Mouse (Mus musculus) ES-E14 (cell line): ENCODE measurements at regions not wholly inside any gene's neighbourhood (a gene's known extent, or its start where the extent isn't known, plus 50 kb on each side); places are given as distances from the start of the nearest gene placed in this dataset.

Source experiments
- DNase-seq: peaks from one replicate; pipeline ENCODE4 v3.0.0-alpha.2; 2013; ENCODE audit warnings: low read depth, low spot score
- H3K27ac ChIP-seq: 2 replicates; pipeline ENCODE4 v1.5.1; 2012; ENCODE audit warnings: low read depth, mild to moderate bottlenecking, low read length, moderate library complexity, mixed read lengths; ENCODE audit not compliant: poor library complexity, insufficient read depth, severe bottlenecking
- H3K36me3 ChIP-seq: 2 replicates; pipeline ENCODE4 v1.6.1; 2012; ENCODE audit warnings: mild to moderate bottlenecking, low read length, moderate library complexity, mixed read lengths; ENCODE audit not compliant: control insufficient read depth, poor library complexity, insufficient read depth, severe bottlenecking
- H3K4me1 ChIP-seq, 2 experiments: fragments of 150-350 bp in 1 of 2; sonication (generic) in 1 of 2; 2 replicates each; pipeline ENCODE4 v1.6.1; 2012; ENCODE audit warnings: low read length in 2 of 2, mild to moderate bottlenecking in 1 of 2, mixed read lengths in 1 of 2; ENCODE audit not compliant: control insufficient read depth in 2 of 2, insufficient read depth in 2 of 2, poor library complexity in 1 of 2
- H3K4me3 ChIP-seq, 2 experiments: fragments of 150-350 bp in 1 of 2; sonication (generic) in 1 of 2; 2 replicates each; pipeline ENCODE4 v1.5.1; 2012; ENCODE audit warnings: low read length in 2 of 2, low read depth in 1 of 2, mild to moderate bottlenecking in 1 of 2, mixed read lengths in 1 of 2; ENCODE audit not compliant: insufficient read depth in 1 of 2, poor library complexity in 1 of 2, severe bottlenecking in 1 of 2
- H3K9ac ChIP-seq: 2 replicates; pipeline ENCODE4 v1.6.1; 2012; ENCODE audit warnings: low read depth, mild to moderate bottlenecking, low read length, mixed read lengths; ENCODE audit not compliant: poor library complexity, insufficient read depth, severe bottlenecking
- H3K9me3 ChIP-seq: fragments of 150-350 bp; sonication (generic); 2 replicates; pipeline ENCODE4 v1.6.1; 2012; ENCODE audit warnings: low read depth, mild to moderate bottlenecking, low read length; ENCODE audit not compliant: control insufficient read depth, insufficient read depth
- CHD2 ChIP-seq: IDR thresholded peaks from 2 replicates; pipeline ENCODE4 v1.6.1; 2014; ENCODE audit warnings: mild to moderate bottlenecking, low read depth, low read length, inconsistent platforms
- HCFC1 ChIP-seq: IDR thresholded peaks from 2 replicates; pipeline ENCODE4 v1.6.1; 2012; ENCODE audit warnings: low read length, inconsistent platforms, borderline replicate concordance; ENCODE audit not compliant: insufficient read depth
- MAFK ChIP-seq: IDR thresholded peaks from 2 replicates; pipeline ENCODE4 v1.6.1; 2014; ENCODE audit warnings: mild to moderate bottlenecking, low read depth, low read length, inconsistent platforms; ENCODE audit not compliant: insufficient read depth
- ZC3H11A ChIP-seq: IDR thresholded peaks from 2 replicates; pipeline ENCODE4 v1.6.1; 2012; ENCODE audit warnings: low read depth, mild to moderate bottlenecking, inconsistent platforms, low read length, borderline replicate concordance
- ZNF384 ChIP-seq: IDR thresholded peaks from 2 replicates; pipeline ENCODE4 v1.6.1; 2012; ENCODE audit warnings: low read depth, low read length, inconsistent platforms
- in situ Hi-C, 2 experiments: fragments of 600-800 bp; cut with MboI; formaldehyde crosslinking; loops; one replicate each; pipeline ENCODE4 v1.15.1; 2025; ENCODE audit warnings: low sequenced_read_pairs in 2 of 2, inconsistent platforms in 1 of 2; ENCODE audit not compliant: unreplicated experiment in 2 of 2

GRCm38 (mm10) chr15:71162097-71162496 is 2672.3 kb upstream of the Gm6569 start:
- Histone ChIP-seq H3K36me3 (no peaks in the 10 kb centered on the region), H3K9me3 (no peaks in the 10 kb centered on the region), H3K27ac (no peak overlapping the region), H3K4me1 (no peaks in the 10 kb centered on the region), H3K4me3 (no peak overlapping the region), H3K9ac (no peak overlapping the region)
- DNase-seq = no peak
- TF ChIP-seq MAFK (no peak), ZNF384 (no peak), CHD2 (no peak), HCFC1 (no peak), ZC3H11A (no peak)
- in situ Hi-C loops = no loop called here

- Histone ChIP-seq H3K4me3 (no peak overlapping the region), H3K4me1 (no peaks in the 10 kb centered on the region), H3K36me3 (no peaks in the 10 kb centered on the region), H3K27ac (no peak overlapping the region), H3K9me3 (no peaks in the 10 kb centered on the region), H3K9ac (no peak overlapping the region)
- in situ Hi-C loops = no loop called here
- TF ChIP-seq MAFK (no peak), CHD2 (no peak), HCFC1 (no peak), ZNF384 (no peak), ZC3H11A (no peak)
- DNase-seq = peak; percentile 15
These were observed 2639.2 kb upstream of the Gm6569 start for GRCm38 (mm10) chr15:71195011-71195739.

- H3K36me3 ChIP-seq = no peaks in the 10 kb centered on the region
- TF ChIP-seq MAFK = no peak
- peak; percentile 53; the same call in 1 of the 2 replicates for TF ChIP-seq ZC3H11A
- no peaks in the 10 kb centered on the region for H3K4me1 ChIP-seq
- DNase-seq = peak; percentile 59
- H3K4me3 ChIP-seq = no peak overlapping the region
- in situ Hi-C loops = no loop called here
- H3K27ac ChIP-seq = no peak overlapping the region
- H3K9me3 ChIP-seq = no peaks in the 10 kb centered on the region
- no peak overlapping the region for H3K9ac ChIP-seq
These were observed 2593.6 kb upstream of the Gm6569 start for GRCm38 (mm10) chr15:71240647-71241351.

- DNase-seq = no peak
- Histone ChIP-seq H3K4me3 (no peak overlapping the region), H3K27ac (no peak overlapping the region), H3K4me1 (no peaks in the 10 kb centered on the region), H3K36me3 (no peaks in the 10 kb centered on the region), H3K9ac (no peak overlapping the region), H3K9me3 (no peaks in the 10 kb centered on the region)
- in situ Hi-C loops = no loop called here
- TF ChIP-seq ZNF384 = no peak
- TF ChIP-seq CHD2 = no peak
- TF ChIP-seq HCFC1 = no peak
- TF ChIP-seq MAFK = no peak
- no peak for TF ChIP-seq ZC3H11A
These were observed 2590.8 kb upstream of the Gm6569 start for GRCm38 (mm10) chr15:71243539-71243938.
